Mouse (Mus musculus): ENCODE data around the gene Gm11042.
A peak's percentile ranks its signal among the peaks of the same experiment; 100 is the strongest.

- TF ChIP-seq CTCF (IDR thresholded peaks at IDR 0.05; ENCODE audit: low read depth) (peak; percentile 81), EP300 (optimal IDR thresholded peaks at IDR 0.05) (no peak)
These were observed 16.8 kb upstream of the Gm11042 start for GRCm38 (mm10) chr12:74333016-74333415.
